Mouse (Mus musculus) lung, adult 2 months (tissue): ENCODE results near the gene Cep72.

Experiments used
- CTCF ChIP-seq: fragments of 200-500 bp; IDR thresholded peaks from 2 replicates; pipeline ENCODE4 v1.5.1; 2011; ENCODE audit warnings: mild to moderate bottlenecking, low read length, control low read depth; ENCODE audit not compliant: insufficient read depth
- POLR2A ChIP-seq: fragments of 200-500 bp; IDR thresholded peaks from 2 replicates; pipeline ENCODE4 v1.6.1; 2011; ENCODE audit warnings: low read depth, mild to moderate bottlenecking, control low read depth, low read length, borderline replicate concordance; ENCODE audit errors: extremely low read depth

DNA sequence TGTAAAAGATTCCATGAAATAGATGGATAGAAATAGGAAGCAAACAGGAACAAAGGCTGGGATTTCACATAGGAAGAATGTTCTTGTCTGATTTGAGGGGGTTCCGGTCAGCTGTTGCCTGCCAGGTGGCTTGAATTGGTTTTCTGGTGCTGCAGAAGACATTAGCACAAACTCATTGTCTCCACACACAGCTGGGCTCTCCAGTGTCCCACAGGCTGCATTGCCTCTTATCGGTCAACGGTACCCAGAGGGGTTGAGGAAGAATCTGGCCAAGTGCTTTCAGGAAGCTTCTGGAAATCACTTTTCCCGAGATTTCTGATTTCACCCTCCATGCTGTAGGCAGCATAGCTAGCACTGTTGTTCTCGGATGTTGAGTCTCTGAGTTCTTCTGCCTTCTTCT lies 70.8 kb downstream of the Cep72 start:
- TF ChIP-seq POLR2A = no peak
- TF ChIP-seq CTCF = no peak
